Comparison of ENCODE assay signal across 8 mouse cellular contexts in the genomic region with DNA sequence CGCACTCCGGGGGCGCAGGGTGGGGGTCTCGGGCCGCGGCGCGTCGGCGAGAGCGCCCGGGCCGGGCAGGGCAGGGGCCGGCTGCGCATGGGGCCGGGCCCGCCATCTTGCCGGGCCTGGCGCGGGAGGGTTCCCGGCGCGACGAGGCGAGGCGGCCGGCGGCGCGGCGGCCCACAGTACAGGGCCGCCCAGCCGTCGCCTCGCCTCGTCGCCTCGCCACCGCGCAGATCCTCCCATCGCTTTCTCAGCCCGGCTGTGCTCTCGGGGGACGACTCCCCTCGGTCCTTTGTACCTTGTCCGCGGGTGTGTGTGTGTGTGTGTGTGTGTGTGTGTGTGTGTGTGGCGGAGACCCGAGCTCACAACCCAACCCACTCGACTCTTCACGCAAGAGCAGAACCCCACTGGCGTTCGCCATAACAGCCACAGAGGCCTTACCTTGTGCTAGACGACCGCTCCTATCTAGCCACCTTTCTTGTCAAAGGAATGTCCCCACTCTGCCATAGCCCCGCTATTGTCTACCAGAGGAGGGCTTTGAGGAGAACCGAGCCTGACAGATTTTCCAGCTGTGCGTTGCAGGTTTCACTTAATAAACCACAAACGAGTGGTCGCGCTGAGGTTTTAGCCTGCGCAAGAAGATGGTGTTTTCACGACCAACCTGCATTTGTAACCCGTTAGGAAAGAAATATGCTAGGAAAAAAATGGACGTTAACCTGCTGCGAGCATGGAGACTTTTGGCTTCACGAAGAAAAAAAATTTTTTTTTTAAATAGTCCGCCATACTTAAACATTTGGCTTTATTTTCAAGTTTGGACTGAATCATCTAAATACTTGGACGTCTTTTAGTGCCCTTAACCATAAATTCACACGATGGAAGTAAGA. TPM values are rescaled to one million over a fixed set of nuclear protein-coding genes. Genes with fewer than 3 reads are reported as not detected.
A peak's percentile ranks its signal among the peaks of the same experiment; 100 is the strongest.
DNase-seq lines count a peak whose midpoint lies in the region; ATAC-seq and TF ChIP-seq lines count a peak whose summit lies in the region.

No protein-coding gene starts in this region.

- TF ChIP-seq POLR2A in lung, adult 2 months (IDR thresholded peaks at IDR 0.05; ENCODE audit: borderline replicate concordance, extremely low read depth, low read depth, low read length): peak; percentile 34; the same call in 1 of the 2 replicates

- peak overlapping the region; percentile 99 for H3K27ac ChIP-seq in forebrain, embryonic 16.5 days (ENCODE audit: low read length)
- peak overlapping the region; percentile 96 for H3K27ac ChIP-seq in layer of hippocampus, adult 2 months

- peak; percentile 33 for DNase-seq in MEL-GATA-1-ER (ENCODE audit: extremely low read depth, low read depth)
- peak; percentile 50 to 73 for DNase-seq in cerebellum, adult 18-20 months
- DNase-seq in layer of hippocampus, adult 2 months (ENCODE audit: low spot score in 2 of 2): peak; percentile 25 to 39
- peak; percentile 73 for DNase-seq in lung, adult 2 months
- DNase-seq in thymus, adult 18-20 months: peak; percentile 39 to 53

- ATAC-seq in forebrain, embryonic 16.5 days: peak; percentile 74
- peak; percentile 18 to 46; a peak in 3 of 4 replicates for ATAC-seq in hematopoietic stem cell, adult 5-6 weeks (replicated peaks in 1 of 2; ENCODE audit: insufficient read depth in 1 of 2, low FRiP score in 2 of 2, low TSS enrichment in 1 of 2, low read depth in 1 of 2, poor library complexity in 2 of 2, severe bottlenecking in 2 of 2)
- peak; percentile 65 for ATAC-seq in neutrophil, adult 5-6 weeks (ENCODE audit: extremely low read depth, insufficient number of reproducible peaks, low FRiP score, poor library complexity, severe bottlenecking)

- H3K4me1 ChIP-seq in forebrain, embryonic 16.5 days (replicated peaks; ENCODE audit: control insufficient read depth, insufficient read depth, low read length): peaks cover 7% of the 10 kb centered on the region
- H3K4me1 ChIP-seq in lung, adult 2 months (ENCODE audit: control insufficient read depth, insufficient read depth, low read length): peaks cover 6% of the 10 kb centered on the region

- H3K4me2 ChIP-seq in forebrain, embryonic 16.5 days (ENCODE audit: low read length): peak overlapping the region; percentile 76

- H3K27me3 ChIP-seq in forebrain, embryonic 16.5 days (replicated peaks; ENCODE audit: control insufficient read depth, insufficient read depth, low read length): no peaks in the 10 kb centered on the region

- TF ChIP-seq CTCF in layer of hippocampus, adult 2 months (conservative IDR thresholded peaks at IDR 0.05): no peak
- TF ChIP-seq CTCF in lung, adult 2 months (IDR thresholded peaks at IDR 0.05; ENCODE audit: insufficient read depth, low read length): no peak

- WGBS in forebrain, embryonic 16.5 days: 2% methylated on average over 53 of the region's 70 CpGs
- WGBS in lung, adult 2 months: under 1% methylated on average over 68 of the region's 70 CpGs

- H3K4me3 ChIP-seq in forebrain, embryonic 16.5 days (replicated peaks; ENCODE audit: low read length): peak overlapping the region; percentile 60
- H3K4me3 ChIP-seq in layer of hippocampus, adult 2 months: peak overlapping the region; percentile 82
- peak overlapping the region; percentile 93 for H3K4me3 ChIP-seq in lung, adult 2 months (replicated peaks; ENCODE audit: extremely low read depth, low read depth, low read length)

- peak overlapping the region; percentile 92 for H3K9ac ChIP-seq in forebrain, embryonic 16.5 days (replicated peaks; ENCODE audit: low read depth, low read length)

- no peaks in the 10 kb centered on the region for H3K9me3 ChIP-seq in forebrain, embryonic 16.5 days (ENCODE audit: control insufficient read depth, low read length)

- no peaks in the 10 kb centered on the region for H3K36me3 ChIP-seq in forebrain, embryonic 16.5 days (ENCODE audit: control insufficient read depth, insufficient read depth)

RNA-seq across cellular contexts. Expression of a gene that starts 0.7 kb away (rescaled TPM):
- polyA plus RNA-seq in forebrain, embryonic 16.5 days (2015; fragmentation: Nextera tagmentation; extraction: Ambion mirVana): 48.9 and 49.9 TPM in 2 replicates
- total RNA-seq in hematopoietic stem cell, adult 5-6 weeks (2017): 95.1 and 96.4 TPM in 2 replicates
- total RNA-seq in layer of hippocampus, adult 2 months (2021): 10 to 100 TPM; 50.5 to 56.2 TPM
- 4.7 and 9.9 TPM in 2 replicates for polyA plus RNA-seq in lung, adult 2 months (2012; rRNA removed)
- 79.6 and 83.2 TPM in 2 replicates for total RNA-seq in neutrophil, adult 5-6 weeks (2017)

Comparison
In these comparisons a context has a peak if more than half of its experiments do, and no peak if none do; other contexts are left out.
1. Peak in every context shown above with its lines: DNase-seq, ATAC-seq, H3K4me3 ChIP-seq and H3K27ac ChIP-seq.